Comparison of ENCODE assay signal across 26 mouse cellular contexts in the genomic region with DNA sequence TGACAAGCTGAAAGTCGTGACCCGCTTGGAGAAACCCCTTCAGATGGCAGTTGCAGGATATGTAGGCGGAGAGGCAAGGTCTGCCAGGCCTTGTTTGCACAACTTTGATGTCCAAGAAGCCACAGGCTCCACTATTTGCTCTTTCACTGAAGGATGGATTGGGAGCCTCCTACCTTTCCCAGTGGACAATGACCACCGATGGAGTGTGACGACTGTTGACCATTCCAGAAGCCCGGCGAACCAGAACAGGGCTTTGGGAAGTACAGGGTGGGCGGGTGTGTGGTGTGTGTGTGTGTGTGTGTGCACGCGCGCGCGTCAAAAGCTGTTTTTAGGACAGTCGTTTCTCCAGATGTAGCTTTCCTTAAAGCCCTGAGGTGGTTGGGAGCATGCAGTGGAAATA. TPM values are rescaled to one million over a fixed set of nuclear protein-coding genes. Genes with fewer than 3 reads are reported as not detected.
A peak's percentile ranks its signal among the peaks of the same experiment; 100 is the strongest.
DNase-seq lines count a peak whose midpoint lies in the region; ATAC-seq lines count a peak whose summit lies in the region.
"Had no signal": no experiment of that assay in that cellular context is flagged by ENCODE, and none has a peak within 500 bp of the region (broad histone marks: within the 10 kb centered on the region; RNA-seq: fewer than 3 reads in every experiment).

No protein-coding gene starts in this region.

- DNase-seq in kidney, postnatal 10 days: no peak
- peak; percentile 28 for DNase-seq in midbrain, embryonic 10.5 days (ENCODE audit: low spot score)
- DNase-seq in midbrain, embryonic 14.5 days: no peak
- DNase-seq in liver, embryonic 13.5 days: no peak
- no peak for DNase-seq in left cerebral cortex, postnatal 4 days
- no peak for DNase-seq in adrenal gland, postnatal 36 days
- DNase-seq: adrenal gland, adult 2 months; B cell, adult 2 months; cerebellum, adult 8-10 months; cerebellum, postnatal 25 days; embryo, embryonic 11 days; gastrocnemius, postnatal 25 days; heart, adult 2 months; heart, postnatal 14 days; lung, postnatal 4 days; retina, postnatal 1 day; right cerebral cortex, postnatal 14 days; thymus, postnatal 4 days had no signal

- intact Hi-C loops in left cerebral cortex, postnatal 4 days (cut with DNase I): no loop called here

- H3K4me3 ChIP-seq in kidney, embryonic 14.5 days (ENCODE audit: low read length): no peak overlapping the region
- no peak overlapping the region for H3K4me3 ChIP-seq in midbrain, embryonic 10.5 days
- no peak overlapping the region for H3K4me3 ChIP-seq in midbrain, embryonic 14.5 days (replicated peaks; ENCODE audit: low read depth, low read length)
- H3K4me3 ChIP-seq in liver, embryonic 13.5 days (replicated peaks): no peak overlapping the region
- H3K4me3 ChIP-seq: embryonic facial prominence, embryonic 12.5 days; forebrain, embryonic 15.5 days; heart, adult 2 months; limb, embryonic 10.5 days; limb, embryonic 15.5 days; megakaryocyte, embryonic 14.5 days; midbrain, embryonic 13.5 days had no signal

- no peak overlapping the region for H3K27ac ChIP-seq in kidney, embryonic 14.5 days (ENCODE audit: low read depth, low read length)
- H3K27ac ChIP-seq in midbrain, embryonic 10.5 days (replicated peaks): no peak overlapping the region
- no peak overlapping the region for H3K27ac ChIP-seq in midbrain, embryonic 14.5 days (replicated peaks; ENCODE audit: low read depth, low read length)
- no peak overlapping the region for H3K27ac ChIP-seq in liver, embryonic 13.5 days
- H3K27ac ChIP-seq: embryonic facial prominence, embryonic 12.5 days; forebrain, embryonic 15.5 days; heart, adult 2 months; limb, embryonic 10.5 days; limb, embryonic 15.5 days; midbrain, embryonic 13.5 days had no signal

- no peaks in the 10 kb centered on the region for H3K36me3 ChIP-seq in kidney, embryonic 14.5 days (ENCODE audit: control insufficient read depth, insufficient read depth, low read length)
- peaks cover 14% of the 10 kb centered on the region for H3K36me3 ChIP-seq in midbrain, embryonic 10.5 days
- peaks cover 9% of the 10 kb centered on the region; the same call in 1 of the 2 replicates for H3K36me3 ChIP-seq in midbrain, embryonic 14.5 days (ENCODE audit: control insufficient read depth, insufficient read depth, low read length)
- H3K36me3 ChIP-seq in liver, embryonic 13.5 days: 0 out of 2 replicates have a peak, but pooled peaks cover 4% of the 10 kb centered on the region

- H3K9ac ChIP-seq in kidney, embryonic 14.5 days (ENCODE audit: low read depth, low read length): no peak overlapping the region
- H3K9ac ChIP-seq in midbrain, embryonic 14.5 days (replicated peaks; ENCODE audit: low read length): no peak overlapping the region
- no peak overlapping the region for H3K9ac ChIP-seq in liver, embryonic 13.5 days
- H3K9ac ChIP-seq: embryonic facial prominence, embryonic 12.5 days; forebrain, embryonic 15.5 days; limb, embryonic 15.5 days; midbrain, embryonic 13.5 days had no signal

- no peaks in the 10 kb centered on the region for H3K4me1 ChIP-seq in kidney, embryonic 14.5 days (ENCODE audit: control insufficient read depth, insufficient read depth, low read length)
- peaks cover 20% of the 10 kb centered on the region for H3K4me1 ChIP-seq in midbrain, embryonic 10.5 days
- peaks cover 7% of the 10 kb centered on the region; the same call in 1 of the 2 replicates for H3K4me1 ChIP-seq in midbrain, embryonic 14.5 days (ENCODE audit: control insufficient read depth, insufficient read depth, low read length)
- H3K4me1 ChIP-seq in liver, embryonic 13.5 days (replicated peaks): peaks cover 12% of the 10 kb centered on the region
- H3K4me1 ChIP-seq: embryonic facial prominence, embryonic 12.5 days; limb, embryonic 10.5 days had no signal

- peak; percentile 95 for ATAC-seq in kidney, embryonic 14.5 days (ENCODE audit: low FRiP score, low TSS enrichment)
- no peak for ATAC-seq in midbrain, embryonic 14.5 days (ENCODE audit: low FRiP score, low TSS enrichment)
- peak; percentile 62 for ATAC-seq in liver, embryonic 13.5 days (ENCODE audit: low read depth)
- ATAC-seq: forebrain, embryonic 15.5 days; hindbrain, embryonic 16.5 days; midbrain, embryonic 13.5 days had no signal

- 45% methylated on average over 14 of the region's 14 CpGs for WGBS in kidney, embryonic 14.5 days
- 55% methylated on average over 14 of the region's 14 CpGs for WGBS in midbrain, embryonic 10.5 days
- 26% methylated on average over 14 of the region's 14 CpGs for WGBS in midbrain, embryonic 14.5 days
- WGBS in liver, embryonic 13.5 days (ENCODE audit: insufficient replicate concordance): 80% methylated on average over 14 of the region's 14 CpGs

- H3K9me3 ChIP-seq in kidney, embryonic 14.5 days (ENCODE audit: control insufficient read depth, low read length): no peaks in the 10 kb centered on the region
- H3K9me3 ChIP-seq in midbrain, embryonic 10.5 days (replicated peaks): no peaks in the 10 kb centered on the region
- H3K9me3 ChIP-seq in midbrain, embryonic 14.5 days (ENCODE audit: control insufficient read depth, low read length): no peaks in the 10 kb centered on the region
- no peaks in the 10 kb centered on the region for H3K9me3 ChIP-seq in liver, embryonic 13.5 days (replicated peaks)
- H3K9me3 ChIP-seq: embryonic facial prominence, embryonic 12.5 days; forebrain, embryonic 15.5 days; limb, embryonic 10.5 days; limb, embryonic 15.5 days; megakaryocyte, embryonic 14.5 days; midbrain, embryonic 13.5 days had no signal

- no peak overlapping the region for H3K4me2 ChIP-seq in kidney, embryonic 14.5 days (replicated peaks; ENCODE audit: low read depth, low read length)
- no peak overlapping the region for H3K4me2 ChIP-seq in midbrain, embryonic 14.5 days (ENCODE audit: low read length)
- no peak overlapping the region for H3K4me2 ChIP-seq in liver, embryonic 13.5 days
- H3K4me2 ChIP-seq: embryonic facial prominence, embryonic 12.5 days; forebrain, embryonic 15.5 days; limb, embryonic 15.5 days; midbrain, embryonic 13.5 days had no signal

- H3K27me3 ChIP-seq in kidney, embryonic 14.5 days (ENCODE audit: control insufficient read depth, insufficient read depth, low read length): no peaks in the 10 kb centered on the region
- H3K27me3 ChIP-seq in midbrain, embryonic 10.5 days (ENCODE audit: low read depth, poor library complexity, severe bottlenecking): peaks cover 46% of the 10 kb centered on the region
- no peaks in the 10 kb centered on the region for H3K27me3 ChIP-seq in midbrain, embryonic 14.5 days (ENCODE audit: control insufficient read depth, insufficient read depth, low read length)
- H3K27me3 ChIP-seq in liver, embryonic 13.5 days: no peaks in the 10 kb centered on the region
- H3K27me3 ChIP-seq: embryonic facial prominence, embryonic 12.5 days; forebrain, embryonic 15.5 days; limb, embryonic 15.5 days; megakaryocyte, embryonic 14.5 days; midbrain, embryonic 13.5 days had no signal

RNA-seq across cellular contexts. Expression of a gene that starts 29.0 kb away (rescaled TPM):
- polyA plus RNA-seq in kidney, embryonic 14.5 days (2014; fragmentation: Nextera tagmentation; extraction: Ambion mirVana): 30.7 and 54.9 TPM in 2 replicates
- 54.7 and 56.3 TPM in 2 replicates for polyA plus RNA-seq in midbrain, embryonic 10.5 days (2016; fragmentation: Nextera tagmentation; extraction: Ambion mirVana)
- 32.0 and 38.5 TPM in 2 replicates for polyA plus RNA-seq in midbrain, embryonic 14.5 days (2014; fragmentation: Nextera tagmentation; extraction: Ambion mirVana)
- polyA plus RNA-seq in liver, embryonic 13.5 days (2015; fragmentation: Nextera tagmentation; extraction: Ambion mirVana): 30.3 and 31.9 TPM in 2 replicates
- total RNA-seq in left cerebral cortex, postnatal 4 days (2021): 10 to 100 TPM; 43.4 to 45.2 TPM
- total RNA-seq in adrenal gland, postnatal 36 days (2021): 10 to 100 TPM; 73.1 to 94.5 TPM
